Mouse (Mus musculus) heart, adult 2 months (tissue): ENCODE results near the gene Prr15l. TPM values are rescaled to one million over a fixed set of nuclear protein-coding genes. Genes with fewer than 3 reads are reported as not detected.

Experiments used
- DNase-seq, 2 experiments: peaks; one replicate each; pipeline ENCODE4 v3.0.0; 2021
- H3K27ac ChIP-seq: fragments of 200-600 bp; 2 replicates; pipeline ENCODE4 v1.8.1; 2022
- H3K27me3 ChIP-seq: fragments of 200-500 bp; 2 replicates; pipeline ENCODE4 v1.6.1; 2012; ENCODE audit warnings: mild to moderate bottlenecking, low read length, inconsistent platforms, mixed read lengths; ENCODE audit not compliant: control insufficient read depth, insufficient read depth
- H3K36me3 ChIP-seq: fragments of 200-500 bp; 2 replicates; pipeline ENCODE4 v1.6.1; 2012; ENCODE audit warnings: low read length, inconsistent platforms; ENCODE audit not compliant: control insufficient read depth, insufficient read depth
- H3K4me1 ChIP-seq: fragments of 200-500 bp; 2 replicates; pipeline ENCODE4 v1.6.1; 2011; ENCODE audit warnings: low read length; ENCODE audit not compliant: control insufficient read depth, insufficient read depth
- H3K4me3 ChIP-seq: fragments of 200-600 bp; 2 replicates; pipeline ENCODE4 v1.8.1; 2022
- H3K79me2 ChIP-seq: fragments of 200-500 bp; replicated peaks from 2 replicates; pipeline ENCODE4 v1.6.1; 2012; ENCODE audit warnings: mild to moderate bottlenecking, inconsistent platforms, low read length, moderate library complexity, mixed read lengths; ENCODE audit not compliant: control insufficient read depth, insufficient read depth
- H3K9ac ChIP-seq: fragments of 200-500 bp; 2 replicates; pipeline ENCODE4 v1.6.1; 2012; ENCODE audit warnings: low read depth, mild to moderate bottlenecking, control low read depth, inconsistent platforms, low read length, mixed read lengths
- CTCF ChIP-seq: fragments of 200-600 bp; IDR thresholded peaks from 2 replicates; pipeline ENCODE4 v1.8.1; 2022; ENCODE audit warnings: antibody characterized with exemption, mild to moderate bottlenecking, moderate library complexity
- EP300 ChIP-seq: fragments of 200-500 bp; IDR thresholded peaks from 2 replicates; pipeline ENCODE4 v1.6.1; 2011; ENCODE audit warnings: low read depth, low read length, control low read depth; ENCODE audit not compliant: insufficient read depth
- POLR2A ChIP-seq: fragments of 200-500 bp; IDR thresholded peaks from 2 replicates; pipeline ENCODE4 v1.6.1; 2011; ENCODE audit warnings: mild to moderate bottlenecking, low read depth, low read length, control low read depth; ENCODE audit not compliant: insufficient read depth
- WGBS: fragments of 180-500 bp; shearing (Covaris S2); methylation state at CpG from one replicate; pipeline ENCODE4 v1.1.7; 2018; 5-methylcytosine and 5-hydroxymethylcytosine counted together
- intact Hi-C: fragments of 180-260 bp; cut with DNase I; formaldehyde crosslinking; loops from one replicate; pipeline ENCODE4 v1.15.1; 2025
- polyA plus RNA-seq: library from polyadenylated mRNA; depleted of rRNA; stranded (reverse); fragments of >200 nt; gene quantifications from 2 replicates; pipeline ENCODE4 v1.2.3, GENCODE M21; 2012; rRNA removed
- total RNA-seq, 2 experiments: library from RNA; stranded (reverse); gene quantifications; 2 replicates each; pipeline ENCODE4 v1.2.3; 2021

The Prr15l gene
- total and polyA plus RNA-seq, 3 experiments = 0.93 to 2.5 (median 2.1) TPM

GRCm38 (mm10) chr11:96982355-96982754 is 54.5 kb downstream of the Prr15l start:
- intact Hi-C loops = loop anchor here (1.0 to 5.0 kb wide), 3 partner anchors 40 to 65 kb away; partner anchors contain the start of gene Cdk5rap3
- no peaks in the 10 kb centered on the region for H3K27me3 ChIP-seq
- H3K9ac ChIP-seq = no peak overlapping the region
- 5% methylated on average over 7 of the region's 7 CpGs for WGBS
- H3K79me2 ChIP-seq = no peaks in the 10 kb centered on the region
- peaks cover 5% of the 10 kb centered on the region for H3K4me1 ChIP-seq
- no peaks in the 10 kb centered on the region for H3K36me3 ChIP-seq
- H3K4me3 ChIP-seq = no peak overlapping the region
- TF ChIP-seq CTCF (peak; percentile 98), POLR2A (no peak), EP300 (peak; percentile 72; the same call in 1 of the 2 replicates)
- DNase-seq = peak; percentile 80
- no peak overlapping the region for H3K27ac ChIP-seq

DNA sequence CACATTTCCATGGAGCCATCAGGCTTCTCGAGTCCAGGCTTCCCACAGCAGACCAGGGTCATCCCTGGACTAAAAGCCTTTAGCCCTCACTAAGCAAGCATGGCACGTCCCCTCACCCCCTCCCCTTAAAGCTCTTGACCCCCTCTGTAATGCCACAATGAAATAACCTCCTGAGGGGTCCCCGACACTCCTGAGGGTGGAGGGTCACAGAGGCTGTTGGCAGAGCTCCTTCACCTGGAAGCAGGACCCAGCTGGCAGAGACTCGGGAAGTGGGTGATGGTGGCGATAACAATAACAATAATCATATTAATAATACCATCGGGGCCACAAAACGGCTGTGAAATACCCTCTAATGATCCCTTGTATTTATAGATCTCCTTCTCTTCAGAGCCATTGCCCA is 55.0 kb downstream of the Prr15l start, which contains the start of gene Sp2:
Sp2 (minus strand) TSS at position 101 of the 400 bp plus-strand sequence.
- Histone ChIP-seq H3K27me3 (no peaks in the 10 kb centered on the region; the same call in 1 of the 2 replicates), H3K9ac (no peak within 1 kb of the TSS), H3K79me2 (no peaks in the 10 kb centered on the region), H3K36me3 (no peaks in the 10 kb centered on the region), H3K4me3 (no peak within 1 kb of the TSS), H3K4me1 (peaks cover 6% of the 10 kb centered on the region), H3K27ac (no peak within 1 kb of the TSS)
- intact Hi-C loops = loop anchor here (1.0 to 5.0 kb wide), 3 partner anchors 39 to 66 kb away; partner anchors contain the start of gene Cdk5rap3
- no peak for TF ChIP-seq POLR2A
- TF ChIP-seq EP300 = no peak
- TF ChIP-seq CTCF = no peak
- 73% methylated on average over 7 of the region's 7 CpGs for WGBS
- DNase-seq = no peak

- no peak for DNase-seq
- H3K36me3 ChIP-seq = no peaks in the 10 kb centered on the region
- WGBS = 36% methylated on average over 4 of the region's 4 CpGs
- H3K4me3 ChIP-seq = no peak overlapping the region
- no peaks in the 10 kb centered on the region; the same call in 1 of the 2 replicates for H3K27me3 ChIP-seq
- TF ChIP-seq EP300 (no peak), CTCF (no peak), POLR2A (no peak)
- peaks cover 3% of the 10 kb centered on the region for H3K4me1 ChIP-seq
- no peak overlapping the region for H3K9ac ChIP-seq
- intact Hi-C loops = loop anchor here (5.0 kb wide), 1 partner anchor 68 kb away; the partner anchor contains the start of gene Cdk5rap3
- no peaks in the 10 kb centered on the region for H3K79me2 ChIP-seq
- no peak overlapping the region for H3K27ac ChIP-seq
These were observed 57.0 kb downstream of the Prr15l start for GRCm38 (mm10) chr11:96984903-96985302.

DNA sequence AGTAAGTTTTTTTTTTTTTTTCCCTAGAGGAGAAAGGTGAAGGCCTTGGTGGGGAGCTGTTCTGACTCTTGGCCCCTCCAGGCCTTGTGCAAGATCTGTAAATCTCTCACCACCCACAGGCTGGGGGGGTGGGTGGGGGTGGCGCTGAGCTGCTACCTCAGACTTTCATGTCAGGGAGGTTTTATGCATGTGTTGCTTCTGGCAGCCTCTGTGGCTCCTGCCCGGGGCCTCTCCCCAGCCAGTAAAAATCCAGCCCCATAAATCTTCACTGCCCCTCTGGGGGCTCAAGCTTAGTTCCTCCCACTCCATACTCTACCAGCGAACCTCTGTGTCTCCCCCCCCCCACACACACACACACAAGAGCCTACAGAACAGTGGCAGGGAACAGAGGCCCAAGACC is 58.6 kb downstream of the Prr15l start:
- H3K79me2 ChIP-seq = no peaks in the 10 kb centered on the region
- DNase-seq = no peak
- TF ChIP-seq CTCF = no peak
- no peak for TF ChIP-seq EP300
- TF ChIP-seq POLR2A = no peak
- peaks cover 3% of the 10 kb centered on the region for H3K4me1 ChIP-seq
- H3K27me3 ChIP-seq = no peaks in the 10 kb centered on the region; the same call in 1 of the 2 replicates
- H3K27ac ChIP-seq = no peak overlapping the region
- no peak overlapping the region for H3K9ac ChIP-seq
- H3K36me3 ChIP-seq = no peaks in the 10 kb centered on the region
- intact Hi-C loops = no loop called here
- H3K4me3 ChIP-seq = no peak overlapping the region
- whole genome bisulfite sequencing = 60% methylated on average over 3 of the region's 3 CpGs

Other genes with a start within 250 kb of the Prr15l start
- gene Snx11, start 150.5 kb upstream of the Prr15l start, total RNA-seq = 10 to 100 TPM; 11.6 to 12.5 TPM
- 11.1 and 16.2 TPM in 2 replicates for gene Snx11, start 150.5 kb upstream of the Prr15l start, polyA plus RNA-seq
- gene Cbx1, start 139.0 kb upstream of the Prr15l start, total RNA-seq = 10 to 100 TPM; 34.8 to 36.9 TPM
- 8.4 and 11.1 TPM in 2 replicates for gene Cbx1, start 139.0 kb upstream of the Prr15l start, polyA plus RNA-seq
- gene Nfe2l1, start 98.1 kb upstream of the Prr15l start, total RNA-seq = 100 to 1,000 TPM; 395 to 436 TPM
- gene Nfe2l1, start 98.1 kb upstream of the Prr15l start, polyA plus RNA-seq = 397 and 529 TPM in 2 replicates
- 10 to 100 TPM; 35.0 to 36.9 TPM for gene Copz2, start 78.2 kb upstream of the Prr15l start, total RNA-seq
- gene Copz2, start 78.2 kb upstream of the Prr15l start, polyA plus RNA-seq = 55.0 and 76.6 TPM in 2 replicates
- 10 to 100 TPM; 17.4 to 25.2 TPM for gene Cdk5rap3, start 11.6 kb upstream of the Prr15l start, total RNA-seq
- gene Cdk5rap3, start 11.6 kb upstream of the Prr15l start, polyA plus RNA-seq = 13.8 and 17.5 TPM in 2 replicates
- 10 to 100 TPM; 12.9 to 13.0 TPM for gene Pnpo, start 15.9 kb downstream of the Prr15l start, total RNA-seq
- gene Pnpo, start 15.9 kb downstream of the Prr15l start, polyA plus RNA-seq = 21.3 and 22.0 TPM in 2 replicates
- 10 to 100 TPM; 10.4 to 12.4 TPM for gene Sp2, start 54.9 kb downstream of the Prr15l start, total RNA-seq
- 10.3 and 12.3 TPM in 2 replicates for gene Sp2, start 54.9 kb downstream of the Prr15l start, polyA plus RNA-seq
- under 1 TPM; 0.11 to 0.21 TPM for gene Sp6, start 85.3 kb downstream of the Prr15l start, total RNA-seq
- gene Sp6, start 85.3 kb downstream of the Prr15l start, polyA plus RNA-seq = 0.21 and 0.23 TPM in 2 replicates
- gene Scrn2, start 101.8 kb downstream of the Prr15l start, total RNA-seq = 10 to 100 TPM; 12.6 TPM
- gene Scrn2, start 101.8 kb downstream of the Prr15l start, polyA plus RNA-seq = 13.0 and 16.3 TPM in 2 replicates
- under 1 TPM in 1 of 2 experiments, not detected in 1; 0.18 TPM for gene Lrrc46, start 113.3 kb downstream of the Prr15l start, total RNA-seq
- gene Lrrc46, start 113.3 kb downstream of the Prr15l start, polyA plus RNA-seq = 0.50 and 1.0 TPM in 2 replicates
- 10 to 100 TPM; 76.4 to 87.2 TPM for gene Mrpl10, start 113.5 kb downstream of the Prr15l start, total RNA-seq
- gene Mrpl10, start 113.5 kb downstream of the Prr15l start, polyA plus RNA-seq = 91.4 and 98.6 TPM in 2 replicates
- 1 to 10 TPM; 4.1 to 4.4 TPM for gene Osbpl7, start 122.5 kb downstream of the Prr15l start, total RNA-seq
- gene Osbpl7, start 122.5 kb downstream of the Prr15l start, polyA plus RNA-seq = 5.0 and 7.0 TPM in 2 replicates
- not detected for gene Tbx21, start 187.2 kb downstream of the Prr15l start, total RNA-seq
- 0.15 and 0.45 TPM in 2 replicates for gene Tbx21, start 187.2 kb downstream of the Prr15l start, polyA plus RNA-seq
- 10 to 100 TPM; 12.1 to 12.2 TPM for gene Tbkbp1, start 223.4 kb downstream of the Prr15l start, total RNA-seq
- 13.5 and 14.1 TPM in 2 replicates for gene Tbkbp1, start 223.4 kb downstream of the Prr15l start, polyA plus RNA-seq